Mouse (Mus musculus) testis, adult 2 months (tissue): ENCODE data around the gene Abcb9.

Experiments
- CTCF ChIP-seq: fragments of 200-500 bp; IDR thresholded peaks from 2 replicates; pipeline ENCODE4 v1.5.1; 2012; ENCODE audit warnings: low read depth, mild to moderate bottlenecking, inconsistent platforms, low read length, moderate library complexity; ENCODE audit not compliant: control insufficient read depth, insufficient read depth, insufficient replicate concordance
- POLR2A ChIP-seq: fragments of 200-500 bp; IDR thresholded peaks from 2 replicates; pipeline ENCODE4 v1.6.1; 2012; ENCODE audit warnings: low read depth, mild to moderate bottlenecking, inconsistent platforms, low read length, moderate library complexity; ENCODE audit not compliant: control insufficient read depth

DNA sequence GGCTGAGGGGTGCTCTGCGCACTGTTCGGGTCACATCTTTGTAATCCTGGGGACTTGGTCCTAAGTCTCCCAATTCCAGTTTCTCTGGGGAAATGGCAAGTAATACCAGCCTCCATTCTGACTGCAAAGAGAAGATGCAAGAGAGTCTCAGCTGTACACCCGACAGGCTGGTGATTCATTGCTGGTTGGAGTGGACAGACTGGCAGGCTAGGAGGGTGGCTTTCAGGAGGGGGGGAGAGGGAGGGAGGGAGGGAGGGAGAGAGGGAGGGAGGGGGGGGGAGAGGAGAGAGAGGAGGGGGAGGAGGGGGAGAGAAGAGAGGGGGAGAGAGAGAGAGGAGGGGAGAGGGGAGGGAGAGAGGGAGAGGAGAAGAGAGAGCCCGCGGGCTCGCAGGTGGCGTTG is 19.9 kb upstream of the Abcb9 start:
- TF ChIP-seq POLR2A (no peak), CTCF (no peak)
